Mouse (Mus musculus) small intestine, adult 2 months (tissue): Measurements from ENCODE around the gene Atp5c1.

Experiments
- CTCF ChIP-seq: fragments of 200-500 bp; IDR thresholded peaks from 2 replicates; pipeline ENCODE4 v1.5.1; 2012; ENCODE audit warnings: low read depth, mild to moderate bottlenecking, control low read depth, inconsistent platforms, low read length, moderate library complexity, mixed read lengths; ENCODE audit not compliant: insufficient replicate concordance, insufficient read length; ENCODE audit errors: extremely low read depth
- POLR2A ChIP-seq: fragments of 200-500 bp; IDR thresholded peaks from 2 replicates; pipeline ENCODE4 v1.6.1; 2012; ENCODE audit warnings: low read depth, mild to moderate bottlenecking, control low read depth, inconsistent platforms, low read length, moderate library complexity

DNA sequence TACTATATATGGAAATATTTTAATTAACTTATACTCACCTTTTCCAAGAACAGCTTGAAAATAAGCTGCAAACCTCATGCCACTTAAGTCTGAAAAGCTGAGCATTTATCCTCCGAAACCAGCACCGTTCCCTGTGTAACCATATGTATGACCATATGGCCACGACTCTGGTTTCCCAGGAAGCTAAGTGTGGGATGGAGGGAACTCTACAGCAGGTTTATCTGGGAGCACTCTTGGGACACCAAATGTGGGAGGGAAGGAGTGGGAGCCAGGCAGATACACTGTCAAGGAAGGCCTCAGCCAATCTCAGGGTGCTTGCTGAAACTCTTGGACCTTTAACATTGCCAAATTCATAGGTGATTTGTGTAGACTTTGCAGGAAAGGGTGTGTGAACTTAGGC lies 29.4 kb downstream of the Atp5c1 start:
- TF ChIP-seq POLR2A (no peak), CTCF (no peak)
